Mouse (Mus musculus) neural tube, embryonic 14.5 days (tissue): Measurements from ENCODE around the gene Cryzl2. TPM values are rescaled to one million over a fixed set of nuclear protein-coding genes. Genes with fewer than 3 reads are reported as not detected.

Source experiments
- ATAC-seq: fragments of 200-750 bp; cut with Nextera tagmentation; 2 replicates; pipeline ENCODE4 v1.8.0; 2017; ENCODE audit warnings: low read depth, mild to moderate bottlenecking, moderate TSS enrichment, moderate library complexity
- H3K27ac ChIP-seq: fragments of 300-500 bp; sonication (generic); 2 replicates; pipeline ENCODE4 v1.5.1; 2014; ENCODE audit warnings: low read depth, mild to moderate bottlenecking, control low read depth, low read length, moderate library complexity, mixed read lengths
- H3K27me3 ChIP-seq: fragments of 300-500 bp; sonication (generic); 2 replicates; pipeline ENCODE4 v1.6.1; 2014; ENCODE audit warnings: low read length; ENCODE audit not compliant: control insufficient read depth, insufficient read depth
- H3K36me3 ChIP-seq: fragments of 300-500 bp; sonication (generic); 2 replicates; pipeline ENCODE4 v1.6.1; 2014; ENCODE audit warnings: low read length, mixed read lengths; ENCODE audit not compliant: control insufficient read depth, insufficient read depth
- H3K4me1 ChIP-seq: fragments of 300-500 bp; sonication (generic); 2 replicates; pipeline ENCODE4 v1.6.1; 2014; ENCODE audit warnings: low read length; ENCODE audit not compliant: control insufficient read depth, insufficient read depth
- H3K4me2 ChIP-seq: fragments of 300-500 bp; sonication (generic); 2 replicates; pipeline ENCODE4 v1.6.1; 2014; ENCODE audit warnings: mild to moderate bottlenecking, low read depth, low read length, control low read depth
- H3K4me3 ChIP-seq: fragments of 300-500 bp; sonication (generic); 2 replicates; pipeline ENCODE4 v1.5.1; 2014; ENCODE audit warnings: low read depth, low read length, control low read depth, mixed read lengths
- H3K9ac ChIP-seq: fragments of 300-500 bp; sonication (generic); replicated peaks from 2 replicates; pipeline ENCODE4 v1.6.1; 2014; ENCODE audit warnings: low read depth, mild to moderate bottlenecking, control low read depth, low read length, mixed read lengths
- H3K9me3 ChIP-seq: fragments of 300-500 bp; sonication (generic); 2 replicates; pipeline ENCODE4 v1.6.1; 2016; ENCODE audit warnings: low read length; ENCODE audit not compliant: control insufficient read depth
- WGBS: fragments of 180-500 bp; shearing (Covaris S2); extraction: QIAGEN DNeasy Blood & Tissue Kit; methylation state at CpG from one replicate; pipeline ENCODE4 v1.1.7; 2014; 5-methylcytosine and 5-hydroxymethylcytosine counted together
- polyA plus RNA-seq: library from polyadenylated mRNA; unstranded; fragments of >200 nt; fragmentation: Nextera tagmentation; extraction: Ambion mirVana; gene quantifications from 2 replicates; pipeline ENCODE4 v1.2.1, GENCODE M21; 2014

Cryzl2 gene
- polyA plus RNA-seq, 1 experiment from 2014 or later: 6.2 TPM

DNA sequence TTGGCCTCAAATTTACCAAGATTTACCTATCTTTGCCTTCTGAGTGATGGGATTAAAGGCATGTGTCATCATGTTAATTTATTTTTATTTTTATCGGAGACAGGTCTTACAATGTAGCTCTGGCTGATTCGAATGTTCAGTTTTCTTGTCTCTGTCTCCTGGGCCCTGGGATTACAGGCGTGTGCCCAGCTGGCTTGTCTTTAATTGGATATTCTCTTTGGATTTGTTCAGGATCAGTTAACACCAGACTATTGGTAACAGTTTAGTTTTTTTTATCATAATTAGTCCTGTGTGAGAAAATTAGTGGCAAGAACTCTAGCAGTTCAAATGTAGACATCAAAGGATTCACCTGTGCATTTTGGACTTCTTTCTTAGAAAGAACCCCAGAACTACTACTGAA lies 588 bp upstream of the Cryzl2 start:
- Histone ChIP-seq H3K4me2 (no peak overlapping the region), H3K36me3 (no peaks in the 10 kb centered on the region), H3K27me3 (no peaks in the 10 kb centered on the region), H3K9me3 (no peaks in the 10 kb centered on the region), H3K9ac (no peak overlapping the region), H3K4me3 (no peak overlapping the region), H3K27ac (no peak overlapping the region), H3K4me1 (no peaks in the 10 kb centered on the region)
- no peak for ATAC-seq
- 38% methylated on average over 3 of the region's 3 CpGs for WGBS

DNA sequence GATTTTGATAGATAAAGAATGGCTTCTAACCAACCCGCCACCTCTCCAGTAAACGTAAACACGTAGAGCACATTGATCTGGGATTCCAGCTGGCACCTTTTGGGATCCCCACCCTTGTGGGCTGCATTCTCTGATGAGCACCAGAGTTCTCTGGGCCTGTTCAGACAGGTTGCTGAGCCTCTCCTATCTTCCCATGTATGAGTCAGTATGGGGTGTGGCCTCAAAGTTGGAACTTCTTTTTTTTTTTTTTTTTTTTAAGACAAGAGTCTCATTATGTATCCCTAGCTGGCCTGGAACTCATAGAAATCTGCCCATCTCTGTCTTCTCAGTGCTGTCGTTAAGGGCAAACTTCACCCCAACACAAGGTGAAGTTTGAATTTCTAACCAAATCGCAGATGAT lies 1.5 kb downstream of the Cryzl2 start:
- ATAC-seq: no peak

DNA sequence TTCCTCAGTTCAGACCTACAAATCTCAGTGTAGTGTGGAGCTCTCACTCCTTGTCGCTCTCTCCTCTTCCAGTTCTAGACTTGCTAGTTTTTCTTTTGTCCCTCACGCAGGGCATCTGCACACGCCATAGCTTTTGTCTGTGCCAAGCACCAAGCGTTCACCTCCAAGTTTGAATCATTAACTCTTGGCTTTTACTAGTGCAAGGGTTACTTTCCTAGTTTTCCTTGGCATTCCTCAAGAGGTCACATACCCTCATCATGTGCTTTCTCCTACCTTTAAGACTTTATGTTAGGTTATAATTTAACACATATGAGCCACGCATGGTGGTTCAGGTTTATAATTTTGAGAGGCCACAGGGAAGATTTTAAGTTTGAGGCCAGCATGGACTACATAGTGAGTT lies 2.9 kb downstream of the Cryzl2 start:
- Histone ChIP-seq H3K4me2 (no peak overlapping the region), H3K27ac (no peak overlapping the region)

More for the DNA sequence above, 1.5 kb downstream of the Cryzl2 start:
- Histone ChIP-seq H3K9me3 (no peaks in the 10 kb centered on the region), H3K4me1 (no peaks in the 10 kb centered on the region), H3K27ac (no peak overlapping the region), H3K4me3 (no peak overlapping the region), H3K4me2 (no peak overlapping the region), H3K9ac (no peak overlapping the region), H3K27me3 (no peaks in the 10 kb centered on the region), H3K36me3 (no peaks in the 10 kb centered on the region)
- WGBS: 95% methylated on average over 5 of the region's 5 CpGs

DNA sequence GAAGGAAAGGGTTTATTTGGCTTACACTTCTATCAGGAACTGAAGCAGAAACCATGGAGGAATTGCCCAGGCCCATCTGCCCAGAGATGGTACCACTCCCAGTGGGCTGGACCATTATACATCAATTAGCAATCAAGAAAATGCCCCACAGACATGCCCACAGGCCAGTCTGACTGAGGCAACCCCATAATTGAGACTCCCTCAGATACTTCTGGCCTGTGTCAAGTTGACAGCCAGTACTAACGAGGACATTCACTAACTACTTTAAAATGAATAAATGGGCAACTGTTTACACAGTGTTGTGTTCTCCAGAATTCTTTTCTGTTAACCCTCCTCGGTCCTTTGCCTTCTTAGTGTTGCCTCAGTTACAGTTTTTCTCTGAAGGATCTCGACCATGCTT lies 4.0 kb downstream of the Cryzl2 start:
- ATAC-seq: no peak
- 69% methylated on average over 3 of the region's 3 CpGs for WGBS
- Histone ChIP-seq H3K36me3 (no peaks in the 10 kb centered on the region), H3K4me2 (no peak overlapping the region), H3K9me3 (no peaks in the 10 kb centered on the region), H3K27me3 (no peaks in the 10 kb centered on the region), H3K4me1 (no peaks in the 10 kb centered on the region), H3K9ac (no peak overlapping the region), H3K27ac (no peak overlapping the region), H3K4me3 (no peak overlapping the region)

More for the DNA sequence above, 2.9 kb downstream of the Cryzl2 start:
- no peak overlapping the region for H3K9ac ChIP-seq
- no peaks in the 10 kb centered on the region for H3K36me3 ChIP-seq
- no peak for ATAC-seq
- no peaks in the 10 kb centered on the region for H3K9me3 ChIP-seq
- no peak overlapping the region for H3K4me3 ChIP-seq
- H3K27me3 ChIP-seq: no peaks in the 10 kb centered on the region
- no peaks in the 10 kb centered on the region for H3K4me1 ChIP-seq
- WGBS: 95% methylated on average over 5 of the region's 5 CpGs

DNA sequence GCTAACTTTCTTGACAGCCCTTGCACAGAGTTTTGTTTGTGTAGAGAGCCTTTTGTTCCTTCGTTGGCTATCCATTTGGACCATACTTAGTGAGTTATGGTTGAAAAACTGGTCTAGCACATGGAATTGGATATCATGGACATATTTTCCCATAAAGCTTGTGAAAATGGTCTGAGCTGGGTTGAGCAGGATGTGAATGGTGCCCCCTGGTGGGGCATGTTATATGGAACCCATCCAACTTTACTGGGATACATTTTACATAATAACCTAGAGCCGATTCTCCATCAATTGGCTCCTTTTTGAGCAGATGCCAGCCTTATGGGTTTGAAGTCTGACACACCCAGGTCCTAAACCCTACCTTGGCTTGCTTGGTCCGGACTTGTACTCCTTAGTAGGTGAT lies 6.8 kb downstream of the Cryzl2 start:
- Histone ChIP-seq H3K27me3 (no peaks in the 10 kb centered on the region), H3K9ac (no peak overlapping the region)

DNA sequence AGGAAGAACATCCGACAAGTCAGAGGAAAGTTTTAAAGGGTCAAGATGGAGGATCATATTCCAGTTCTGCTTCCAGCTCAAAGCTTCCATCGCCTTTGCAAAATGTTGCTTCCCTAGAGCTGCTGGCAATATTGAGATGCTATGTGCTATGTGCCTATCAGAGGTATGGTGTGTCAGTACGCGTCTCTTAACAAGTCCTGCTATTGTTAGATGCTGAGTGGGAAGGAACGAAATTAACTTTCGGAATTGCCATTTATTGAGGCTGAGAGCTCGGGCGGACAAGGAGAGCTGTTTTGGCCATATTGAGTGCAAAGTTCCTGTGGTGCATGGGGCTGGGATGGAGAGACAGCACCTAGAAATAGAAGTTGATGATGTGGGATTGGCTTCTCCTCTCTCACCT lies 9.5 kb downstream of the Cryzl2 start:
- Histone ChIP-seq H3K4me2 (no peak overlapping the region), H3K9me3 (no peaks in the 10 kb centered on the region), H3K27me3 (no peaks in the 10 kb centered on the region), H3K9ac (no peak overlapping the region), H3K27ac (no peak overlapping the region), H3K4me1 (no peaks in the 10 kb centered on the region), H3K36me3 (no peaks in the 10 kb centered on the region), H3K4me3 (no peak overlapping the region)
- no peak for ATAC-seq
- 95% methylated on average over 8 of the region's 8 CpGs for WGBS

More for the DNA sequence above, 6.8 kb downstream of the Cryzl2 start:
- Histone ChIP-seq H3K27ac (no peak overlapping the region), H3K36me3 (no peaks in the 10 kb centered on the region), H3K4me3 (no peak overlapping the region), H3K4me2 (no peak overlapping the region), H3K9me3 (no peaks in the 10 kb centered on the region), H3K4me1 (no peaks in the 10 kb centered on the region)
- no peak for ATAC-seq
- WGBS: 81% methylated on average over 3 of the region's 3 CpGs

DNA sequence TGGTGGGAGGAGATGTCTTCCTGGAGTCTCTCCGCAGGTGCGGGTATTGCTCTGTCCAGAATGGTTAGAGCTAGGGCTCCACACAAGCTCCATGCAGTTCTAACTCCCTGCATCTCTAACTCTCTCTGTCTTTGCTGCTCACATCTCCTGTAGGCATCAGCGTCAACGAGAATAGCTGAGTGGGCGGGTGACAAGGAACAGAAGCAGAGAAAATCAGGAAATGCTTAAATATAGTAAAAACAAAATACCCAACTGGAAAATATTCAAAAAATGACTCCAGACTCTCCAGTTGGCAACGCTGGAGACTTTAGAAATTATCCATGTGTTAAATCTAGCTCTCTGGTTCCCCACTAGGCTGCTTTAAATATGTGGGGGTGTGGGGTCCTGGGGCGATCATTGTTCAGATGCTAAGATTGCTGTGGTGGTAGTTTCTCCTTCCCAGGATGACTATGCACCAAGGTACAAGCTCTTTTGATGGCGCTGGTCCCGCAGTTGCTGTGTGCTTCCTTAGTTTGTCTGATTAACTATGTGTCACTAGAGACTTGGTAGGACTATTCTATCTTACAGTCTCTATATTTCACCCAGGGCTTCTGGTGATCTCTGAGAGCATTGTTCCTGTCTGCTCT lies 12.5 kb downstream of the Cryzl2 start:
- no peak overlapping the region for H3K4me2 ChIP-seq
- no peaks in the 10 kb centered on the region for H3K36me3 ChIP-seq
- no peak overlapping the region for H3K4me3 ChIP-seq
- no peaks in the 10 kb centered on the region for H3K9me3 ChIP-seq
- H3K27me3 ChIP-seq: no peaks in the 10 kb centered on the region
- no peaks in the 10 kb centered on the region for H3K4me1 ChIP-seq
- no peak overlapping the region for H3K27ac ChIP-seq
- no peak for ATAC-seq
- 95% methylated on average over 9 of the region's 9 CpGs for WGBS
- no peak overlapping the region for H3K9ac ChIP-seq

DNA sequence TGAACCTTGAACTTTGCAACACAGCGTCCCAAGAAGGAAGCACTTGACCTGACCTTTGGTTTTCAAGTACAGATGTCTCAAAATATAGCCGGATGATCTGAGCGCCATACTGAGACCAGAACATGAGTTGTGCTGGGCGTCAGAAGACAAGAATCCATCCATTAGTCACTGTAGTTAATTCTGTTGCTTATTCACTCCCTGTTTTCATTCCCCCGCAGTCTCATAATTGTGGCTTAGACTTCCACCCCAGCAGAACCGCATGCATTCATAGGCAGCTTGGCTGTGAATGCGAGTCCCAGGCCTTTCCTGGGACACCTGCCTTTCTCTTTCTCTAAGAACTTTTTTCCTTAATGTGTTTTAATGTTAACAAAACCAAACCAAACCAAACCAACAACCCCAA lies 14.3 kb downstream of the Cryzl2 start:
- WGBS: 93% methylated on average over 7 of the region's 7 CpGs
- no peaks in the 10 kb centered on the region for H3K4me1 ChIP-seq
- no peaks in the 10 kb centered on the region for H3K36me3 ChIP-seq
- H3K27me3 ChIP-seq: no peaks in the 10 kb centered on the region
- H3K4me2 ChIP-seq: no peak overlapping the region
- no peak for ATAC-seq
- H3K9ac ChIP-seq: no peak overlapping the region
- no peak overlapping the region for H3K27ac ChIP-seq
- no peaks in the 10 kb centered on the region for H3K9me3 ChIP-seq
- H3K4me3 ChIP-seq: no peak overlapping the region

DNA sequence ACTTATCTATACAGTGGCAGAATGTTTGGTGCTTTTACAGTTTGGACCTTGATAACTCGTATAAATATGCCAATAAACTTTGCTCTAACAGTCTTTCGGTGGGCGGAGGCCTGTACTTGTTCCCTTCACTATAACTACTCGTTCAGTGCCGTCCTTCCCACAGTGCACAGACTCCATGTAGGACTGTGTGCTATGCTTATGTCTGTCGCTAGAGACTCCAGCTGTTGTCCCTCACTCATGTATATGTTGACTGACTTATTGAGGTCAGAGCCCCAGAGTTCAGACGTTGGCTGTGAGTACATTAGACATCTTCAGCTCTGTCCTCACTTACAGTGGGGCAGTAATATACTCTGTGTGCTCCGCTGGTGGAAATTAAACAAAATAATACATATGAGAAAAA lies 16.5 kb downstream of the Cryzl2 start:
- H3K27ac ChIP-seq: no peak overlapping the region
- WGBS: 87% methylated on average over 8 of the region's 8 CpGs
- no peaks in the 10 kb centered on the region for H3K27me3 ChIP-seq
- no peak overlapping the region for H3K9ac ChIP-seq
- H3K4me2 ChIP-seq: no peak overlapping the region
- no peaks in the 10 kb centered on the region for H3K4me1 ChIP-seq
- H3K9me3 ChIP-seq: no peaks in the 10 kb centered on the region
- H3K4me3 ChIP-seq: no peak overlapping the region
- H3K36me3 ChIP-seq: no peaks in the 10 kb centered on the region
- no peak for ATAC-seq
